Mouse (Mus musculus): ENCODE results near the gene Ssna1. TPM values are rescaled to one million over a fixed set of nuclear protein-coding genes. Genes with fewer than 3 reads are reported as not detected.

Gene Ssna1
- total and polyA plus RNA-seq, 3 experiments: 51.4 to 80.6 (median 72.9) TPM

GRCm38 (mm10) chr2:25230581-25230980, 41.7 kb downstream of the Ssna1 start:
- no peak overlapping the region for H3K27ac ChIP-seq (ENCODE audit: insufficient read depth, low read depth)
- H3K9me3 ChIP-seq (replicated peaks; ENCODE audit: low read length): no peaks in the 10 kb centered on the region
- in situ Hi-C loops (cut with MboI; ENCODE audit: low pct_ligation_motif_present, low pct_unique_long_range_greater_than_20kb, low sequenced_read_pairs): no loop called here
- H3K4me3 ChIP-seq (replicated peaks in 1 of 3; ENCODE audit: low read depth in 2 of 3, low read length in 2 of 3, poor library complexity in 1 of 3): no peak overlapping the region
- TF ChIP-seq USF2 (conservative IDR thresholded peaks at IDR 0.05; ENCODE audit: low read depth, low read length): no peak
- no peak for TF ChIP-seq JUND (conservative IDR thresholded peaks at IDR 0.05; ENCODE audit: low read depth, low read length)
- no peak for TF ChIP-seq ZKSCAN1 (IDR thresholded peaks at IDR 0.05; ENCODE audit: borderline replicate concordance, low read depth, low read length)
- TF ChIP-seq POLR2AphosphoS2 (IDR thresholded peaks at IDR 0.05; ENCODE audit: low read depth, low read length): no peak
- no peak for TF ChIP-seq IRF4 (IDR thresholded peaks at IDR 0.05; ENCODE audit: low read depth, low read length)
- TF ChIP-seq HCFC1 (IDR thresholded peaks at IDR 0.05; ENCODE audit: low read depth, low read length): no peak
- TF ChIP-seq ZNF384 (IDR thresholded peaks at IDR 0.05; ENCODE audit: low read depth, low read length): no peak
- TF ChIP-seq MYC (IDR thresholded peaks at IDR 0.05; ENCODE audit: low read depth, low read length): no peak
- TF ChIP-seq MAX (IDR thresholded peaks at IDR 0.05; ENCODE audit: low read length): no peak
- no peak overlapping the region for H3K4me2 ChIP-seq (ENCODE audit: insufficient read depth, low read depth, poor library complexity, severe bottlenecking)
- H3K79me2 ChIP-seq (replicated peaks; ENCODE audit: control insufficient read depth, extremely low read depth, insufficient read depth, poor library complexity, severe bottlenecking): no peaks in the 10 kb centered on the region
- peaks cover 4 to 25% of the 10 kb centered on the region in 2 experiments; a peak in 3 of 4 replicates for H3K4me1 ChIP-seq (ENCODE audit: control insufficient read depth in 1 of 2, insufficient read depth in 2 of 2)
- no peaks in the 10 kb centered on the region for H3K36me3 ChIP-seq (replicated peaks in 1 of 2; ENCODE audit: control insufficient read depth in 1 of 2, insufficient read depth in 1 of 2, low read length in 1 of 2)
- dilution Hi-C loops (cut with MboI; ENCODE audit: extremely low pct_ligation_motif_present, extremely low pct_unique_long_range_greater_than_20kb, low sequenced_read_pairs): no loop called here
- no peak overlapping the region for H3K9ac ChIP-seq (ENCODE audit: insufficient read depth, low read depth)
- H3K27me3 ChIP-seq (replicated peaks): peaks cover 65% of the 10 kb centered on the region
- DNase-seq (ENCODE audit: extremely low read depth): no peak

- Histone ChIP-seq H3K27ac (ENCODE audit: insufficient read depth, low read depth) (no peak overlapping the region), H3K4me2 (ENCODE audit: insufficient read depth, low read depth, poor library complexity, severe bottlenecking) (no peak overlapping the region), H3K27me3 (replicated peaks) (peaks cover 55% of the 10 kb centered on the region), H3K4me3 (replicated peaks in 1 of 3; ENCODE audit: low read depth in 2 of 3, low read length in 2 of 3, poor library complexity in 1 of 3) (no peak overlapping the region), H3K4me1 (ENCODE audit: control insufficient read depth in 1 of 2, insufficient read depth in 2 of 2) (peaks cover 4 to 27% of the 10 kb centered on the region in 2 experiments; a peak in 3 of 4 replicates), H3K79me2 (replicated peaks; ENCODE audit: control insufficient read depth, extremely low read depth, insufficient read depth, poor library complexity, severe bottlenecking) (no peaks in the 10 kb centered on the region), H3K36me3 (replicated peaks in 1 of 2; ENCODE audit: control insufficient read depth in 1 of 2, insufficient read depth in 1 of 2, low read length in 1 of 2) (no peaks in the 10 kb centered on the region), H3K9me3 (replicated peaks; ENCODE audit: low read length) (no peaks in the 10 kb centered on the region), H3K9ac (ENCODE audit: insufficient read depth, low read depth) (no peak overlapping the region)
- in situ Hi-C loops (cut with MboI; ENCODE audit: low pct_ligation_motif_present, low pct_unique_long_range_greater_than_20kb, low sequenced_read_pairs) (no loop called here), dilution Hi-C loops (cut with MboI; ENCODE audit: extremely low pct_ligation_motif_present, extremely low pct_unique_long_range_greater_than_20kb, low sequenced_read_pairs) (no loop called here)
- DNase-seq (ENCODE audit: extremely low read depth): no peak
- no peak for TF ChIP-seq ZC3H11A (IDR thresholded peaks at IDR 0.05; ENCODE audit: low read depth, low read length)
- TF ChIP-seq USF1 (IDR thresholded peaks at IDR 0.05; ENCODE audit: low read depth, low read length): no peak
- TF ChIP-seq RCOR1 (conservative IDR thresholded peaks at IDR 0.05; ENCODE audit: low read depth, low read length): no peak
- no peak for TF ChIP-seq RAD21 (IDR thresholded peaks at IDR 0.05; ENCODE audit: low read depth, low read length)
- TF ChIP-seq CHD1 (IDR thresholded peaks at IDR 0.05; ENCODE audit: low read depth, low read length): no peak
- TF ChIP-seq ZKSCAN1 (IDR thresholded peaks at IDR 0.05; ENCODE audit: borderline replicate concordance, low read depth, low read length): no peak
- no peak for TF ChIP-seq MAFK (IDR thresholded peaks at IDR 0.05; ENCODE audit: insufficient replicate concordance, low read length)
- no peak for TF ChIP-seq CTCF (conservative IDR thresholded peaks at IDR 0.05 in 1 of 2, IDR thresholded peaks at IDR 0.05 in 1 of 2; ENCODE audit: low read depth in 2 of 2, low read length in 2 of 2)
- TF ChIP-seq NRF1 (IDR thresholded peaks at IDR 0.05; ENCODE audit: low read depth, low read length): no peak
Measured at GRCm38 (mm10) chr2:25229582-25229981, 42.7 kb downstream of the Ssna1 start.

Measured in CH12.LX (cell line).